ENCODE assay signal across 9 mouse cellular contexts in the genomic region with DNA sequence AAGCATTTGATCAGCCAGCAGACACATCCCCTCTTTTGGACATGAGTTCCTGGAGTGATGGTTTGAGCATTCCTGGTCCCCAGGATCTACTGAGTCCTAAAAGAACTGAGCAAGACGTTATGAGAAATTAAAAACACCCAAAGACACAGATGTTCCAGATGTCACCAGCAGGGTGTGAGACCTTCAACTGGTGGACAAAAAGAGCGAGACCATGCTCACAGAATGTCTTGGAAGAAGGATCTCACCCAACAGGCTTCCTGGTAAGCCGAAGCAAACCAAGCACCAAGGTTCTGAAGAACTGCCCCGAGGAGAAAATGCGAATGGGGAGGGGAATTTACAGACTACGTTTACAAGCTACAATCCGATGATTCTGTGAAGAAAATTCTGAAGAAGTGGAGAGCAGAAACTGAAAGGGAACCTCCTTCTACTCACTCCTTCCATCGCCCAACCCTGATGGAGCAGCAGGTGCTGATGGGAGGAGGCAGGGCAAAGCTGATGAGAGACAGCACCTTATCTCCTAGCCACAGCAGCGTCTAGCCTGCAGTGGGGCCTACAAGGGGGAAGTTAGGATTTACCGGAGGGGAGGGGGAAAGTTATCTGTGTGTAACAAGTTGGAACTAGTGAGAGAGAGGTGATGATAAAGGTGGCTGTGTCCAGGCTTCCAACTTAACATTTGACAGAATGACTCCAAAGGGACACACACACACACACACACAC. TPM values are rescaled to one million over a fixed set of nuclear protein-coding genes. Genes with fewer than 3 reads are reported as not detected.
DNase-seq lines count a peak whose midpoint lies in the region; ATAC-seq and TF ChIP-seq lines count a peak whose summit lies in the region.
"Had no signal": no experiment of that assay in that cellular context is flagged by ENCODE, and none has a peak within 500 bp of the region (broad histone marks: within the 10 kb centered on the region; RNA-seq: fewer than 3 reads in every experiment).

No protein-coding gene starts in this region.

- no peak for TF ChIP-seq POLR2A in thymus, adult 2 months (IDR thresholded peaks at IDR 0.05; ENCODE audit: control insufficient read depth, extremely low read depth, insufficient read depth, low read length, poor library complexity)

- peak; percentile 99 for TF ChIP-seq EP300 in liver, postnatal 0 days (IDR thresholded peaks at IDR 0.05; ENCODE audit: low read depth)

- ATAC-seq in erythroblast, adult 5-6 weeks (replicated peaks; ENCODE audit: low FRiP score, poor library complexity, severe bottlenecking) = peak; percentile 91
- ATAC-seq in liver, postnatal 0 days = peak; percentile 98
- no peak for ATAC-seq in forebrain, embryonic 16.5 days

- no peaks in the 10 kb centered on the region for H3K36me3 ChIP-seq in liver, postnatal 0 days (replicated peaks; ENCODE audit: insufficient read depth, low read length)
- no peaks in the 10 kb centered on the region for H3K36me3 ChIP-seq in thymus, adult 2 months (ENCODE audit: control insufficient read depth, insufficient read depth, low read length)
- H3K36me3 ChIP-seq in forebrain, embryonic 16.5 days (ENCODE audit: control insufficient read depth, insufficient read depth) = no peaks in the 10 kb centered on the region

- H3K27ac ChIP-seq in liver, postnatal 0 days (ENCODE audit: low read depth) = peak overlapping the region; percentile 90
- no peak overlapping the region for H3K27ac ChIP-seq in thymus, adult 2 months (ENCODE audit: control insufficient read depth, insufficient read depth, low read length)
- no peak overlapping the region for H3K27ac ChIP-seq in forebrain, embryonic 16.5 days (ENCODE audit: low read length)

- 29% methylated on average over 10 of the region's 10 CpGs for WGBS in liver, postnatal 0 days (ENCODE audit: insufficient replicate concordance)
- WGBS in thymus, adult 2 months = 22% methylated on average over 10 of the region's 10 CpGs
- 81% methylated on average over 10 of the region's 10 CpGs for WGBS in forebrain, embryonic 16.5 days

- H3K27me3 ChIP-seq in liver, postnatal 0 days (ENCODE audit: insufficient read depth, low read length) = no peaks in the 10 kb centered on the region
- no peaks in the 10 kb centered on the region for H3K27me3 ChIP-seq in thymus, adult 2 months (ENCODE audit: control insufficient read depth, insufficient read depth, low read length)
- no peaks in the 10 kb centered on the region for H3K27me3 ChIP-seq in forebrain, embryonic 16.5 days (replicated peaks; ENCODE audit: control insufficient read depth, insufficient read depth, low read length)

- TF ChIP-seq CTCF in liver, postnatal 0 days (IDR thresholded peaks at IDR 0.05; ENCODE audit: low read depth) = peak; percentile 55
- TF ChIP-seq CTCF in thymus, adult 2 months (IDR thresholded peaks at IDR 0.05; ENCODE audit: borderline replicate concordance, control insufficient read depth, extremely low read depth, insufficient read depth, low read length, poor library complexity) = no peak

- H3K4me2 ChIP-seq in liver, postnatal 0 days (ENCODE audit: low read depth, low read length) = peak overlapping the region; percentile 56
- H3K4me2 ChIP-seq in forebrain, embryonic 16.5 days (ENCODE audit: low read length) = no peak overlapping the region

- peak overlapping the region; percentile 13; the same call in 1 of the 2 replicates for H3K4me3 ChIP-seq in liver, postnatal 0 days (ENCODE audit: low read depth, low read length)
- no peak overlapping the region for H3K4me3 ChIP-seq in thymus, adult 2 months (ENCODE audit: control insufficient read depth, insufficient read depth, low read length)
- H3K4me3 ChIP-seq in forebrain, embryonic 16.5 days (replicated peaks; ENCODE audit: low read length) = no peak overlapping the region

- H3K9me3 ChIP-seq in liver, postnatal 0 days (ENCODE audit: low read length) = no peaks in the 10 kb centered on the region
- no peaks in the 10 kb centered on the region for H3K9me3 ChIP-seq in forebrain, embryonic 16.5 days (ENCODE audit: control insufficient read depth, low read length)

- H3K9ac ChIP-seq in liver, postnatal 0 days (replicated peaks) = peak overlapping the region; percentile 45; the same call in 1 of the 2 replicates
- no peak overlapping the region for H3K9ac ChIP-seq in forebrain, embryonic 16.5 days (replicated peaks; ENCODE audit: low read depth, low read length)

- intact Hi-C loops in left cerebral cortex, postnatal 25 days (cut with DNase I) = no loop called here

- H3K4me1 ChIP-seq in liver, postnatal 0 days (ENCODE audit: insufficient read depth) = peaks cover 15% of the 10 kb centered on the region; the same call in 1 of the 2 replicates
- H3K4me1 ChIP-seq in thymus, adult 2 months (replicated peaks; ENCODE audit: control insufficient read depth, insufficient read depth, low read length) = no peaks in the 10 kb centered on the region
- H3K4me1 ChIP-seq in forebrain, embryonic 16.5 days (replicated peaks; ENCODE audit: control insufficient read depth, insufficient read depth, low read length) = no peaks in the 10 kb centered on the region

- peak; percentile 11 for DNase-seq in kidney, adult 18-20 months
- DNase-seq in kidney, adult 9 months = no peak
- peak; percentile 74 for DNase-seq in liver, postnatal 0 days
- peak; percentile 42 for DNase-seq in thymus, adult 2 months
- DNase-seq in left cerebral cortex, postnatal 25 days (ENCODE audit: low spot score in 2 of 2) = no peak
- no peak for DNase-seq in layer of hippocampus, postnatal 36 days

RNA-seq across cellular contexts. Expression of a gene that starts 19.4 kb away (rescaled TPM):
- not detected in 2 replicates for total RNA-seq in erythroblast, adult 5-6 weeks (2015; ENCODE audit: low replicate concordance)
- 0.26 and 0.84 TPM in 2 replicates for total RNA-seq in erythroblast, adult 5-6 weeks (2017; ENCODE audit: low replicate concordance)
- polyA plus RNA-seq in liver, postnatal 0 days (2015; fragmentation: Nextera tagmentation; extraction: Ambion mirVana) = 0.04 TPM in 2 replicates
- not detected in 2 replicates for polyA plus RNA-seq in thymus, adult 2 months (2012; rRNA removed)
- total RNA-seq in left cerebral cortex, postnatal 25 days (2021) = not detected
- total RNA-seq in layer of hippocampus, postnatal 36 days (2021) = not detected
- polyA plus RNA-seq in forebrain, embryonic 16.5 days (2015; fragmentation: Nextera tagmentation; extraction: Ambion mirVana) = not detected in 2 replicates
- total RNA-seq: left cerebral cortex, postnatal 10 days had no signal

RNA-seq across cellular contexts. Expression of a gene that starts 27.2 kb away (rescaled TPM):
- total RNA-seq in erythroblast, adult 5-6 weeks (2015; ENCODE audit: low replicate concordance) = 219 and 226 TPM in 2 replicates
- 338 and 399 TPM in 2 replicates for total RNA-seq in erythroblast, adult 5-6 weeks (2017; ENCODE audit: low replicate concordance)
- 90.8 and 102 TPM in 2 replicates for polyA plus RNA-seq in liver, postnatal 0 days (2015; fragmentation: Nextera tagmentation; extraction: Ambion mirVana)
- polyA plus RNA-seq in thymus, adult 2 months (2012; rRNA removed) = 12.7 and 12.9 TPM in 2 replicates
- total RNA-seq in left cerebral cortex, postnatal 25 days (2021) = 100 to 1,000 TPM; 115 to 117 TPM
- 100 to 1,000 TPM; 102 to 105 TPM for total RNA-seq in layer of hippocampus, postnatal 36 days (2021)
- polyA plus RNA-seq in forebrain, embryonic 16.5 days (2015; fragmentation: Nextera tagmentation; extraction: Ambion mirVana) = 65.3 and 73.4 TPM in 2 replicates

Comparison
In these comparisons a context has a peak if more than half of its experiments do, and no peak if none do; other contexts are left out.
1. DNase-seq: peak in kidney, adult 18-20 months (single experiment), liver, postnatal 0 days (single experiment) and thymus, adult 2 months (single experiment); none in kidney, adult 9 months (single experiment), left cerebral cortex, postnatal 25 days (0 of 2) and layer of hippocampus, postnatal 36 days (0 of 2).